Comparison of ENCODE assay signal across 20 mouse cellular contexts in the genomic region with DNA sequence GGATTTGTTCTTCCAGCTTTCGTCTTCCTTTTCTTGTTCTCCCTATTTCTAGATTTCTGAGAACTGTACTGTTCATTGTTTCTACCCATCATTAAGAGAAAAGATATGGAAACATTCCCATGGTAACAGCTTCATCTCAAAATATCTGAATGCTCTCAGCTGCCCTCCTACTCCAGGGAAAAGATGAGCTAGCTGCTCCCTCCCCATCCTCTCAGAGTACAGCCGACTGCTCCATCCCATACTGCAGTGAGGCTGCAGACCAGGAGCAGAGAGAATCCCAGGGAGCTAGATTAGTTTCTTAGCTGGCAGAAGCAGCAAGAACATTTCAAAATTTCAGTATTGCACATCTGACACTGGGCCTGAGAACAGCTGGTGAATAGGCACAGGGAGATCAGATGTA. TPM values are rescaled to one million over a fixed set of nuclear protein-coding genes. Genes with fewer than 3 reads are reported as not detected.
A peak's percentile ranks its signal among the peaks of the same experiment; 100 is the strongest.
DNase-seq lines count a peak whose midpoint lies in the region; ATAC-seq and TF ChIP-seq lines count a peak whose summit lies in the region.
"Had no signal": no experiment of that assay in that cellular context is flagged by ENCODE, and none has a peak within 500 bp of the region (broad histone marks: within the 10 kb centered on the region; RNA-seq: fewer than 3 reads in every experiment).

No protein-coding gene starts in this region.

- ATAC-seq in midbrain, postnatal 0 days (ENCODE audit: low FRiP score) = no peak
- ATAC-seq in midbrain, embryonic 14.5 days (ENCODE audit: low FRiP score, low TSS enrichment) = no peak
- ATAC-seq: forebrain, embryonic 14.5 days; hindbrain, postnatal 0 days had no signal

- H3K4me1 ChIP-seq in midbrain, postnatal 0 days (ENCODE audit: insufficient read depth, low read length) = no peaks in the 10 kb centered on the region
- no peaks in the 10 kb centered on the region for H3K4me1 ChIP-seq in midbrain, embryonic 14.5 days (ENCODE audit: control insufficient read depth, insufficient read depth, low read length)
- H3K4me1 ChIP-seq in cortical plate, adult 2 months (ENCODE audit: control insufficient read depth, insufficient read depth, low read length) = peaks cover 6% of the 10 kb centered on the region
- H3K4me1 ChIP-seq: embryonic facial prominence, embryonic 10.5 days; heart, embryonic 15.5 days; hindbrain, embryonic 13.5 days had no signal

- WGBS in midbrain, postnatal 0 days = 47% methylated on average over 2 of the region's 2 CpGs
- 70% methylated on average over 2 of the region's 2 CpGs for WGBS in midbrain, embryonic 14.5 days

- no peaks in the 10 kb centered on the region for H3K36me3 ChIP-seq in midbrain, postnatal 0 days (ENCODE audit: insufficient read depth, low read length)
- H3K36me3 ChIP-seq in midbrain, embryonic 14.5 days (ENCODE audit: control insufficient read depth, insufficient read depth, low read length) = no peaks in the 10 kb centered on the region
- H3K36me3 ChIP-seq: embryonic facial prominence, embryonic 10.5 days; heart, embryonic 15.5 days; hindbrain, embryonic 13.5 days had no signal

- no peaks in the 10 kb centered on the region for H3K27me3 ChIP-seq in midbrain, postnatal 0 days (ENCODE audit: insufficient read depth, low read length)
- no peaks in the 10 kb centered on the region for H3K27me3 ChIP-seq in midbrain, embryonic 14.5 days (ENCODE audit: control insufficient read depth, insufficient read depth, low read length)
- H3K27me3 ChIP-seq: heart, embryonic 15.5 days; hindbrain, embryonic 13.5 days had no signal

- TF ChIP-seq POLR2A in cortical plate, adult 2 months (IDR thresholded peaks at IDR 0.05; ENCODE audit: extremely low read depth, insufficient read depth, low read length) = 0 out of 2 replicates have a peak, but pooled peaks have one; percentile 30

- no peaks in the 10 kb centered on the region for H3K9me3 ChIP-seq in midbrain, postnatal 0 days (ENCODE audit: low read length)
- 0 out of 2 replicates have a peak, but pooled peaks cover 2% of the 10 kb centered on the region for H3K9me3 ChIP-seq in midbrain, embryonic 14.5 days (ENCODE audit: control insufficient read depth, low read length)
- H3K9me3 ChIP-seq: embryonic facial prominence, embryonic 10.5 days; heart, embryonic 15.5 days; hindbrain, embryonic 13.5 days had no signal

- no peak overlapping the region for H3K4me2 ChIP-seq in midbrain, postnatal 0 days (ENCODE audit: low read depth, low read length, poor library complexity, severe bottlenecking)
- no peak overlapping the region for H3K4me2 ChIP-seq in midbrain, embryonic 14.5 days (ENCODE audit: low read length)
- H3K4me2 ChIP-seq: heart, embryonic 11.5 days; heart, embryonic 15.5 days; hindbrain, embryonic 13.5 days had no signal

- H3K27ac ChIP-seq in midbrain, postnatal 0 days (ENCODE audit: low read depth, low read length) = 0 out of 2 replicates have a peak overlapping the region, but pooled peaks have one; percentile 14
- no peak overlapping the region for H3K27ac ChIP-seq in midbrain, embryonic 14.5 days (replicated peaks; ENCODE audit: low read depth, low read length)
- 0 out of 2 replicates have a peak overlapping the region, but pooled peaks have one; percentile 95 for H3K27ac ChIP-seq in cortical plate, adult 2 months (ENCODE audit: insufficient read depth, low read length)
- H3K27ac ChIP-seq: embryonic facial prominence, embryonic 10.5 days; heart, adult 2 months; heart, embryonic 15.5 days; hindbrain, embryonic 13.5 days; hindbrain, postnatal 0 days had no signal

- TF ChIP-seq CTCF in midbrain, postnatal 0 days (IDR thresholded peaks at IDR 0.05) = no peak
- no peak for TF ChIP-seq CTCF in cortical plate, adult 2 months (IDR thresholded peaks at IDR 0.05; ENCODE audit: extremely low read depth, insufficient read depth, low read length)

- no peak overlapping the region for H3K4me3 ChIP-seq in midbrain, postnatal 0 days (ENCODE audit: low read depth, low read length)
- no peak overlapping the region for H3K4me3 ChIP-seq in midbrain, embryonic 14.5 days (replicated peaks; ENCODE audit: low read depth, low read length)
- no peak overlapping the region for H3K4me3 ChIP-seq in cortical plate, adult 2 months (ENCODE audit: insufficient read depth, low read length)
- H3K4me3 ChIP-seq: embryonic facial prominence, embryonic 10.5 days; heart, adult 2 months; heart, embryonic 15.5 days; hindbrain, embryonic 13.5 days had no signal

- no peak overlapping the region for H3K9ac ChIP-seq in midbrain, postnatal 0 days (replicated peaks; ENCODE audit: low read length, poor library complexity, severe bottlenecking)
- no peak overlapping the region for H3K9ac ChIP-seq in midbrain, embryonic 14.5 days (replicated peaks; ENCODE audit: low read length)
- H3K9ac ChIP-seq: heart, embryonic 15.5 days; hindbrain, embryonic 13.5 days had no signal

- DNase-seq in layer of hippocampus, adult 9-11 months = peak; percentile 36
- no peak for DNase-seq in layer of hippocampus, postnatal 14 days (ENCODE audit: low spot score in 2 of 2)
- DNase-seq in midbrain, postnatal 0 days (ENCODE audit: low spot score) = no peak
- DNase-seq in midbrain, embryonic 14.5 days = no peak
- DNase-seq in telencephalon, adult 2 months (ENCODE audit: low read depth, low spot score) = peak; percentile 70
- no peak for DNase-seq in T-cell, adult 2 months (ENCODE audit: low spot score)
- DNase-seq: adrenal gland, postnatal 10 days; cerebellum, adult 11-12 months; cerebellum, adult 9-10 months; cerebellum, postnatal 25 days; gastrocnemius, postnatal 14 days; heart, adult 2 months; heart, postnatal 14 days had no signal

RNA-seq across cellular contexts. Expression of gene Rhbdl3, which starts 22.7 kb away (rescaled TPM):
- total RNA-seq in layer of hippocampus, postnatal 14 days (2021) = 10 to 100 TPM; 28.0 to 28.9 TPM
- 1.9 and 5.7 TPM in 2 replicates for total RNA-seq in midbrain, postnatal 0 days (2014; rRNA removed)
- 1.4 and 1.7 TPM in 2 replicates for polyA plus RNA-seq in midbrain, postnatal 0 days (2015; fragmentation: Nextera tagmentation; extraction: Ambion mirVana)
- polyA plus RNA-seq in midbrain, embryonic 14.5 days (2014; fragmentation: Nextera tagmentation; extraction: Ambion mirVana) = 7.3 and 12.2 TPM in 2 replicates
- polyA plus RNA-seq in cortical plate, adult 2 months (2012; rRNA removed) = 7.5 and 8.4 TPM in 2 replicates

Comparison
In these comparisons a context has a peak if more than half of its experiments do, and no peak if none do; other contexts are left out.
1. DNase-seq: peak in layer of hippocampus, adult 9-11 months (single experiment) and telencephalon, adult 2 months (single experiment); none in layer of hippocampus, postnatal 14 days (0 of 2), midbrain, postnatal 0 days (single experiment), midbrain, embryonic 14.5 days (single experiment) and T-cell, adult 2 months (single experiment).